Mouse (Mus musculus) erythroblast, embryonic 14.5 days (primary cell): ENCODE data around the gene Ppl. TPM values are rescaled to one million over a fixed set of nuclear protein-coding genes. Genes with fewer than 3 reads are reported as not detected.

Experiments used
- H3K27me3 ChIP-seq: 2 replicates; pipeline ENCODE4 v1.6.1; 2012; ENCODE audit warnings: inconsistent platforms; ENCODE audit not compliant: control insufficient read depth
- H3K36me3 ChIP-seq: 2 replicates; pipeline ENCODE4 v1.6.1; 2012; ENCODE audit warnings: mild to moderate bottlenecking, inconsistent platforms; ENCODE audit not compliant: control insufficient read depth
- H3K4me1 ChIP-seq: 2 replicates; pipeline ENCODE4 v1.6.1; 2012; ENCODE audit warnings: inconsistent platforms; ENCODE audit not compliant: control insufficient read depth
- H3K4me3 ChIP-seq: replicated peaks from 2 replicates; pipeline ENCODE3; 2012; ENCODE audit warnings: moderate library complexity, mild to moderate bottlenecking, inconsistent platforms
- H3K9me3 ChIP-seq: 2 replicates; pipeline ENCODE4 v1.6.1; 2012; ENCODE audit warnings: low read length, inconsistent platforms, mixed read lengths; ENCODE audit not compliant: control insufficient read depth
- GATA1 ChIP-seq: IDR thresholded peaks from 2 replicates; pipeline ENCODE4 v1.6.1; 2012; ENCODE audit warnings: low read length, inconsistent platforms, mixed read lengths
- TAL1 ChIP-seq: IDR thresholded peaks from 3 replicates; pipeline ENCODE4 v1.6.1; 2012; ENCODE audit warnings: low read length, inconsistent platforms, mixed read lengths
- polyA plus RNA-seq: library from polyadenylated mRNA; stranded (reverse); fragments of >175 nt; gene quantifications from 2 replicates; pipeline ENCODE4 v1.2.3, GENCODE M21; 2012

Gene Ppl
- polyA plus RNA-seq, 1 experiment, result 0.01 TPM

DNA sequence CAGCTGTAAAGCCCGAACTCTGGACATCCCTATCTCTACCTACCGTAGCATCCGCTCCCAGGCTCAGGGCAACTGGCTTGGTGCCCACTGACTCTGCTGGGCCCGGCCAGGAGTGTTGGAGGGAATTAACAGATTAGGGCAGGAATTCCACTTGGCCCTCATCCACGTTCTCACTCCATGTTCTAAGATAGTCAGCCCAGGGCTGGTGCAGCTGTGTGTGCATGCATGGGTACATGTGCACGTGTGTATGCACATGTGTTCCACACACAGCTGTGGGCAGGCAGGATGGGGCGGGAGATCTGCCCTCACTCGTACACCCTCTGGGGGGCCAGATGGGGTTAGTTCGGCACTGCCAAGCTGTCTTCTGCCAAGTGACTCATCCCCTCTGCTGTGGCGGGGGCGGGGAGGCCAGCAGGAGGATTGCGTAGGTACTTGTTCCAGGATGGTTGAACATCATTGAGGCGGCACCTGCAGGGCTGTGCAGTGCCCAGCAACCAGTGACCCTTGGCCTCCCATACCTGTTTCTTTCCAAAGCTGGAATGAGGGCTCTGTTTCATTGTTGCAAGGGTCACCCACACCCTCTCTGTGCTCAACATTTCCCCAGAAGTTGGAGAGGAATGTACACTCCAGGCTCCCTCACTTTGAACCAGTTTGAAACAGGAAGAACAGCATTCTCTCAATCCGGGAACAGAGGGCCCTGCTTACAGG is 2.6 kb upstream of the Ppl start:
- Histone ChIP-seq H3K9me3 (no peaks in the 10 kb centered on the region), H3K36me3 (no peaks in the 10 kb centered on the region), H3K4me1 (no peaks in the 10 kb centered on the region), H3K4me3 (no peak overlapping the region), H3K27me3 (peaks cover 41% of the 10 kb centered on the region)
- TF ChIP-seq TAL1 (no peak), GATA1 (no peak)

DNA sequence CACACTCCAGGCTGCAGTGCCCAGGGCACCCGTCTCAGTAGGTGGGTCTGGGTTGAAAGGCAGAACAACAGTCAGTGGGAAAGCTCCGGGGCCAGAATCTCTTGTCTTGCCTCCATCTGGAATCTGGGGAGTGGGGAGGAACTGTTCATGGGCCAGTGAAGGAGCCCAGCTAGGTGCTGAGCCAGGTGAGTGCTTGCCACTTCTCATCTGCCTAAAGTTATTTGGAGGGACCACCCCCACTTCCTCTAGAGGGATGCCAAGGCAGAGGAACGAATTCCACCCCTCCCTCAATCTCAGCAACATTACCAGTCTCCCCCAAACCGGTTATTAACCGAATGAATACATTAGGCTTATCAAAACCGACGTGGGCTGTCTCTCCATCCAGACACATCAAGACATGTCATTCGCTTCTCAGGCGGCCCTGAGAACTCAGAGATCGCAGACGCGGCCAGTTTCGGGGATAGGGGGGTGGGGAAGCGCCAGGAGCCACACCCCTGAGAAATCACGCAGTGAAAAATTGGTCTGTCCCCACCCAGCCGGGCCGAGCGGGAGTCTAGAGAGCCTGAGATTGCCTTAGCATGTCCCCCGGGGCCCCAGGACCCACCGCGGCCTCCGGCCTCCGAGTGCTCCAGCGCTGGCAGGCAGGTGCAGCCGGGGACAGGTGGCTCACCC is 834 bp downstream of the Ppl start:
- H3K36me3 ChIP-seq, result no peaks in the 10 kb centered on the region
- peaks cover 46% of the 10 kb centered on the region for H3K27me3 ChIP-seq
- H3K4me3 ChIP-seq, result peak overlapping the region; percentile 47
- H3K4me1 ChIP-seq, result no peaks in the 10 kb centered on the region
- no peaks in the 10 kb centered on the region for H3K9me3 ChIP-seq
- TF ChIP-seq TAL1 (no peak), GATA1 (no peak)

DNA sequence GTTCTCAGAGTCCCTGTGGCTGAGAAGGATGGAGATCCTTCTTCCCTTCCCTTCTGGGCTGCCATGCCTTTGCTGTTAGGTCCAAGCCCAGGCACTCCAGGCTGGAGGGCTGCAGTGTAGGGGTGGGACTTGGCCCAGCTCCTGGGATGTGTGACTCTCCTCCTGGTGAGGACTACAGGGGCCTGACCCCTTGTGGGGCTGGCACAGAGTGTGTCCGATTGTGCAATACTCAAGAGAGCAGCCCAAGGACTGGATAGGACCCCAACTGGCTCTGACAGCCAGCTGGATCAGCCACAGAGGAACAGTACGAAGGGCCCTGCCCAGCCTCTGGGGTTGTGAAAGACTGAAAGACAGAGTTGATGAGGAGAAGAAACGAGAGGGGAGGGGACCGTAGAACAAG is 1.5 kb downstream of the Ppl start:
- Histone ChIP-seq H3K36me3 (no peaks in the 10 kb centered on the region), H3K27me3 (peaks cover 46% of the 10 kb centered on the region), H3K9me3 (no peaks in the 10 kb centered on the region), H3K4me1 (no peaks in the 10 kb centered on the region), H3K4me3 (no peak overlapping the region)
- TF ChIP-seq GATA1, result no peak
- no peak for TF ChIP-seq TAL1

DNA sequence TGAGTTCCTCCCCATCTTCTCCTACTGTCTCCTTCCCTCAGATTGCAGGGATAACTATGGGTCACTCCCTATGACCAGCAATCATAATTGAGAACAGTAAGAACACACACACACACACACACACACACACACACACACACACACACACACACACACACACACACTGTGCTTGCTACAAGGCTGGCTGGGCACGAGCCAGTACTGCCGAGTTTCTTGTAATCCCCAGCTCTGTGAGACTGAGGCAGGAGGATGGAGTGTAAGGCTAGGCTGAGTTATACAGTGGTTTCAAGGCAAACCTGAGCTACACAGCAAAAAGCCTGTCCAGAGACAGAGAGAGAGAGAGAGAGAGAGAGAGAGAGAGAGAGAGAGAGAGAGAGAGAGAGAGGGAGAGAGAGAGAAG is 2.0 kb downstream of the Ppl start:
- Histone ChIP-seq H3K4me3 (no peak overlapping the region), H3K4me1 (no peaks in the 10 kb centered on the region), H3K9me3 (no peaks in the 10 kb centered on the region), H3K36me3 (no peaks in the 10 kb centered on the region), H3K27me3 (peaks cover 46% of the 10 kb centered on the region)
- TF ChIP-seq GATA1, result no peak
- TF ChIP-seq TAL1, result no peak

DNA sequence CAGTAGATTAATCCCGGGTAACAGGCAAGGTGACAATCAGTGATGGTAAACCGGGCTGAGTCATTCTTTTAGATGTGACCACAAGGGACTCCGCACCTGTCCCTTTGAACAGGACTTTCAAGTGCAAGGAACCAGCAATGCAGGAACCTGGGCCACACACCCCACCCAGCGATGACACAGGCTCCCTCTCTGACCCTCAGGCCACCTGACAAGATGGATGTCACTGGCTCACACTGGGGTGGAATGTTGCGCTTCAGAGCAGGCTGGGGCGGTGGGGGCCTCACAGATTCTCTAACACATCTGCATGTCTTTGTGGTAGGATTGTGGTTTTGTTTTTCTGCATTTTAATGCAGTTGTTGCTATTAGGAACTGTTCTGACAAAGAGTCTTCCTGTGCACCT is 8.7 kb downstream of the Ppl start:
- no peak for TF ChIP-seq TAL1
- TF ChIP-seq GATA1, result no peak
- no peak overlapping the region for H3K4me3 ChIP-seq
- H3K27me3 ChIP-seq, result peaks cover 2% of the 10 kb centered on the region; the same call in 1 of the 2 replicates
- no peaks in the 10 kb centered on the region for H3K36me3 ChIP-seq
- H3K4me1 ChIP-seq, result no peaks in the 10 kb centered on the region
- H3K9me3 ChIP-seq, result no peaks in the 10 kb centered on the region

DNA sequence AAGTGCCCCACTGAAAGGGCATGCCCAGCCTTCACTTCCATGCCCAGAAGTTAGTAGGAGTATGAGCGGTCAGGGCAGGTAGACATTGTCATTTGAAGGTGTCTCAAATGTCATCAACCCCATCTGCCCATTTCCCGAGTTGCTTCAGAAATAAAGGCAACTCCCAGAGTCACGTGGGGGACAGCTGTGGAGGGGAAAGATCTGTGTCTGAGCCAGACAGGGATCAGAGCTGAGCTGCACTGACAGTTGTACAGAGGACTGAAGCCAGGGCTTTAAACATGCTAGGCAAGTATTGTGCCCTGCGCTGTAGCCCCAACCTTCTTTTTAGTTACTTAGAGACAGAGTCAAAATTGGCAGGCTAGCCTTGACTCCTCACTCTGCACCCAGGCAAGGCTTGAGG is 12.4 kb downstream of the Ppl start:
- H3K4me1 ChIP-seq, result no peaks in the 10 kb centered on the region
- H3K36me3 ChIP-seq, result no peaks in the 10 kb centered on the region
- H3K27me3 ChIP-seq, result peaks cover 2% of the 10 kb centered on the region; the same call in 1 of the 2 replicates
- H3K4me3 ChIP-seq, result no peak overlapping the region
- no peaks in the 10 kb centered on the region for H3K9me3 ChIP-seq
- TF ChIP-seq TAL1 (no peak), GATA1 (no peak)

DNA sequence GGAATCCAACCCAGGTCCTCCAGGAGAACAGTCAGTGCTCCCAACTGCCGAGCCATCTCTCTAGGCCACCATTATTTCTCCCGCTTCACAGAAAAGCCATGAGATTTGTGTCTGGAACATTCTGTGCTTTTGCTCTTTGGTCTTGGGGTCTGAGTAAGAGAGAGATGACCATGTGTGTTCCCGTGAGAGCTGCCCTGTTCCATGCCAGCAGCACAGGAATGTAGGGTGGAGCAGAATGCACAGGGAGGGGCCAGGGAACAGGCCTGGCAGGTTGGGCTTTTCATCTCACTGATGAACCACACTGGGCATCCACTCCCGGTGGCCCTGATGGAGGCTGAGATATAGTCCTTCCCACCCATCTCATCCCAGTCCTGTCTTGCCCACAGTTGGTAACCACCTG is 12.8 kb downstream of the Ppl start:
- no peaks in the 10 kb centered on the region for H3K4me1 ChIP-seq
- H3K9me3 ChIP-seq, result no peaks in the 10 kb centered on the region
- H3K4me3 ChIP-seq, result no peak overlapping the region
- TF ChIP-seq TAL1 (no peak), GATA1 (no peak)
- peaks cover 2% of the 10 kb centered on the region; the same call in 1 of the 2 replicates for H3K27me3 ChIP-seq
- H3K36me3 ChIP-seq, result no peaks in the 10 kb centered on the region

DNA sequence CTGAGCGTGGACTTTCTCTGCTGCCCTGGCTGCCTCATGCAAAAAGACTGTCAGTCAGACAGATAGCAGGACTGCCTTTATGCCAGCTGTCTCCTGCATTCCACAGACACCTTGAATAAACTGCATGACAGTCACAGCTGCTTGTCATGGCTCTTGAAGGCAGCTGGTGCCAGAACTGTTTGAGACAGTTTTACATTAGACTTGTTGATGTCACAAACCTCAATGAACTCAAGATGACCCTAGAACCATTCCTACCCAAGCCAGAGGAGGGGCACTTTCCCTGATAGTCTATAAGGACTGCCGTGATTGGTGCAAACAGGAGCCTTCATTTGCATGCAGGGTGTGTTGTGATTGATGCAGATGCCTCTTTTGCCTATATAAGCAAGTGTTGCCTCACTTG is 18.6 kb downstream of the Ppl start:
- H3K9me3 ChIP-seq, result no peaks in the 10 kb centered on the region
- TF ChIP-seq TAL1 (no peak), GATA1 (no peak)
- no peaks in the 10 kb centered on the region for H3K4me1 ChIP-seq
- H3K27me3 ChIP-seq, result no peaks in the 10 kb centered on the region
- H3K4me3 ChIP-seq, result no peak overlapping the region
- no peaks in the 10 kb centered on the region for H3K36me3 ChIP-seq

DNA sequence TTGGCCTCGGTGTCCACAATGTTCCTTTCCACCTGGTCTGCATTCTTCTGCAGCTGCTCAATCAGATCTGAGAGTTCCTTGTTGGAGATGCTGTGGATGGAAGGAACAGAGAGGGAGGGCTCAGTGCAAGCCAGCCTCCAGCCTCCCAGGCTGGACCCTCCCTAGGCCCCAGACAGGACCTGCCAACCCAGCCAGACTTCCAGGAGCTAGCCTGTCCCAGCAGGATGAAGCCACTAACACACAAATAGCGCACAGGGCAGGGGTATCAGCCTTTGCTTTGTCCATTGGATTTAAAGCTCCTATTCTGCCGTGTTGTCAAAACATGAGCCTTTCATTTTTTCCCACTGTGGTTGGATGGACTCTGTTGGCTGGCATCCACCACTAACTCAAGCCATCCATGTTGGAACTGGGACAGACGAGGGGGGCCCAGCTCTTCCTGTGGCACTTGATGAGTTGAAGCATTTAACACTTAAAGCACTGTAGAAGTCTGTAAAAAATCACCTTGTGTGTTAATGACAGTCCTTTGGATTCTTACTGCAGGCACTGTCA is 19.1 kb downstream of the Ppl start:
- Histone ChIP-seq H3K4me1 (no peaks in the 10 kb centered on the region), H3K9me3 (0 out of 2 replicates have a peak, but pooled peaks cover 1% of the 10 kb centered on the region), H3K27me3 (no peaks in the 10 kb centered on the region), H3K4me3 (no peak overlapping the region), H3K36me3 (no peaks in the 10 kb centered on the region)
- TF ChIP-seq TAL1 (no peak), GATA1 (no peak)
